Mouse (Mus musculus) C2C12 (cell line): Measurements from ENCODE around the gene 1700003F12Rik.

Experiments used
- CTCF ChIP-seq: IDR thresholded peaks from one replicate; pipeline ENCODE4 v1.5.1; 2011; ENCODE audit not compliant: control insufficient read depth, insufficient read depth, insufficient read length
- MAX ChIP-seq: IDR thresholded peaks from one replicate; pipeline ENCODE4 v1.6.1; 2011; ENCODE audit warnings: mild to moderate bottlenecking, control low read depth
- USF1 ChIP-seq: IDR thresholded peaks from one replicate; pipeline ENCODE4 v1.6.1; 2011; ENCODE audit warnings: low read depth, mild to moderate bottlenecking, control low read depth, moderate library complexity

DNA sequence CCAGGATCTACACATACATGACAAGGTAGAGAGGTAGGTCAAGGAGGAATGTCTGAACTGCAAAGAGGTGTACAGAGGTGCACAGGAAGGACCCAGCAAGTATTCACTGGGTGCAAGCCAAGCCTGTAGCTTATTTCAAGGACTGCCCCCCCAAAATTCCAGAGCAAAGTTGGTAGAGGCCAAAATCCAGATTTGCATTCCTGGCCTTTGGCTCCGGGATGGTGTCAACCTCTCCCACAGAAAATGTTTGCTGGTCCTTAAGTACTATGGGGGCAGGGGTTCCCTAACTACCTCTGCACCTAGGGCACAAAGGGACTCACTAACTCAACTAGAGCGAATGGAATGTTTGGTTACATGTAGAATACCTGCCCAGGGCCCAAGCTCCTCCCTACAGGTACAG, 20.9 kb downstream of the 1700003F12Rik start:
- no peak for TF ChIP-seq CTCF
- TF ChIP-seq USF1 = no peak
- no peak for TF ChIP-seq MAX
